Mouse (Mus musculus) MEL (cell line): ENCODE measurements around the gene Hoxc6.

ENCODE experiments used
- CTCF ChIP-seq, 3 experiments: IDR thresholded peaks in 2 of 3; conservative IDR thresholded peaks in 1 of 3; 2 replicates each; pipeline ENCODE4 v1.5.1; 2011 to 2012; ENCODE audit warnings: low read length in 3 of 3, low read depth in 2 of 3, mild to moderate bottlenecking in 2 of 3, improper control_type of control experiment in 1 of 3, inconsistent platforms in 1 of 3, mixed read lengths in 1 of 3, moderate library complexity in 1 of 3; ENCODE audit not compliant: control insufficient read depth in 1 of 3, insufficient read depth in 1 of 3, poor library complexity in 1 of 3, severe bottlenecking in 1 of 3
- E2F4 ChIP-seq: IDR thresholded peaks from 2 replicates; pipeline ENCODE4 v1.6.1; 2011; ENCODE audit warnings: low read depth, low read length, improper control_type of control experiment, borderline replicate concordance
- EP300 ChIP-seq, 2 experiments: IDR thresholded peaks; 2 replicates each; pipeline ENCODE4 v1.6.1; 2011; ENCODE audit warnings: improper control_type of control experiment in 2 of 2, low read length in 2 of 2, low read depth in 1 of 2, mild to moderate bottlenecking in 1 of 2
- MAZ ChIP-seq: IDR thresholded peaks from 2 replicates; pipeline ENCODE4 v1.6.1; 2012; ENCODE audit warnings: low read depth, mild to moderate bottlenecking, inconsistent platforms, low read length, improper control_type of control experiment
- POLR2A ChIP-seq, 2 experiments: IDR thresholded peaks; 2 replicates each; pipeline ENCODE4 v1.6.1; 2011 to 2012; ENCODE audit warnings: low read length in 2 of 2, mild to moderate bottlenecking in 2 of 2, control low read depth in 1 of 2, improper control_type of control experiment in 1 of 2, low read depth in 1 of 2, moderate library complexity in 1 of 2; ENCODE audit not compliant: control insufficient read depth in 1 of 2, insufficient read depth in 1 of 2, poor library complexity in 1 of 2
- UBTF ChIP-seq: IDR thresholded peaks from 2 replicates; pipeline ENCODE4 v1.6.1; 2012; ENCODE audit warnings: low read depth, mild to moderate bottlenecking, inconsistent platforms, low read length, improper control_type of control experiment, moderate library complexity, borderline replicate concordance; ENCODE audit not compliant: insufficient read depth
- USF1 ChIP-seq: IDR thresholded peaks from 2 replicates; pipeline ENCODE4 v1.6.1; 2014; ENCODE audit warnings: low read depth, mild to moderate bottlenecking, inconsistent platforms, low read length, improper control_type of control experiment, moderate library complexity
- ZNF384 ChIP-seq: IDR thresholded peaks from 2 replicates; pipeline ENCODE4 v1.6.1; 2012; ENCODE audit warnings: low read depth, mild to moderate bottlenecking, inconsistent platforms, low read length, improper control_type of control experiment

DNA sequence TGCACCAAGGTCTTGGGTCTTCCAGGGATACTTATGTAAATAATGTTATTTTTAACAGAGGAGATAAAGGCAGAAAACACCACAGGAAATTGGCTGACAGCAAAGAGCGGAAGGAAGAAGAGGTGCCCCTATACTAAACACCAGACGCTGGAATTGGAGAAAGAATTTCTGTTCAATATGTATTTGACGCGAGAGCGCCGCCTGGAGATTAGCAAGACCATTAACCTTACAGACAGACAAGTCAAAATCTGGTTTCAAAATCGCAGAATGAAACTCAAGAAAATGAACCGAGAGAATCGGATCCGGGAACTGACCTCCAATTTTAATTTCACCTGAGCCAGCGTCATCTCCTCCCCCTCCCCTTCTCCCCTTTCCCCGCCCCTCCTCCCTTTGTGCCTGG is 27.3 kb upstream of the Hoxc6 start:
- peak in 2 of 3 experiments; percentile 36 to 73; a peak in 3 of 6 replicates for TF ChIP-seq CTCF (IDR thresholded peaks at IDR 0.05 in 2 of 3, conservative IDR thresholded peaks at IDR 0.05 in 1 of 3; ENCODE audit: control insufficient read depth in 1 of 3, insufficient read depth in 1 of 3, low read depth in 2 of 3, low read length in 3 of 3, poor library complexity in 1 of 3, severe bottlenecking in 1 of 3)
- TF ChIP-seq MAZ: no peak
- no peak for TF ChIP-seq POLR2A (IDR thresholded peaks at IDR 0.05; ENCODE audit: control insufficient read depth in 1 of 2, insufficient read depth in 1 of 2, low read depth in 1 of 2, low read length in 2 of 2, poor library complexity in 1 of 2)
- no peak for TF ChIP-seq E2F4
- no peak for TF ChIP-seq EP300 (IDR thresholded peaks at IDR 0.05; ENCODE audit: low read depth in 1 of 2, low read length in 2 of 2)
- TF ChIP-seq ZNF384: 0 out of 2 replicates have a peak, but pooled peaks have one; percentile 15
- no peak for TF ChIP-seq USF1
- TF ChIP-seq UBTF: no peak
